Mouse (Mus musculus) megakaryocyte, adult 5-6 weeks (primary cell): Measurements from ENCODE around the gene Ivns1abp. TPM values are rescaled to one million over a fixed set of nuclear protein-coding genes. Genes with fewer than 3 reads are reported as not detected.

Experiments
- total RNA-seq, 2 experiments: library from RNA; stranded (forward) in 1 of 2; stranded (reverse) in 1 of 2; fragments of 153-499, 151-499 nt in 1 of 2; fragments of 221-1000, 200-1000 nt in 1 of 2; gene quantifications; 2 replicates each; pipeline versions ENCODE4 v1.2.3 to v1.2.4; 2015 to 2017

Ivns1abp gene
- total RNA-seq, 2 experiments from 2014 or later, result 108 to 133 TPM

Other genes with a start within 250 kb of the Ivns1abp start
- 0.22 TPM in 1 of 2 replicates, not detected in the other for gene Gm47985, start 161.9 kb upstream of the Ivns1abp start, total RNA-seq (2015)
- not detected in 2 replicates for gene Gm47985, start 161.9 kb upstream of the Ivns1abp start, total RNA-seq (2017)
- gene Gm8947, start 152.1 kb upstream of the Ivns1abp start, total RNA-seq (2015), result 0.85 TPM in 1 of 2 replicates, not detected in the other
- gene Gm8947, start 152.1 kb upstream of the Ivns1abp start, total RNA-seq (2017), result 0.18 TPM in 1 of 2 replicates, not detected in the other
- gene Gm47995, start 146.0 kb upstream of the Ivns1abp start, total RNA-seq (2015), result not detected in 2 replicates
- 1.1 and 1.6 TPM in 2 replicates for gene Gm47995, start 146.0 kb upstream of the Ivns1abp start, total RNA-seq (2017)
- not detected in 2 replicates for gene 3110040M04Rik, start 140.4 kb upstream of the Ivns1abp start, total RNA-seq (2015)
- 0.33 TPM in 1 of 2 replicates, not detected in the other for gene 3110040M04Rik, start 140.4 kb upstream of the Ivns1abp start, total RNA-seq (2017)
- not detected in 2 replicates for gene Gm47996, start 134.3 kb upstream of the Ivns1abp start, total RNA-seq (2015)
- gene Gm47996, start 134.3 kb upstream of the Ivns1abp start, total RNA-seq (2017), result not detected in 2 replicates
- 20.3 and 27.6 TPM in 2 replicates for gene Swt1, start 84.0 kb downstream of the Ivns1abp start, total RNA-seq (2015)
- 19.2 and 21.1 TPM in 2 replicates for gene Swt1, start 84.0 kb downstream of the Ivns1abp start, total RNA-seq (2017)
- 34.7 and 40.4 TPM in 2 replicates for gene Trmt1l, start 84.1 kb downstream of the Ivns1abp start, total RNA-seq (2015)
- gene Trmt1l, start 84.1 kb downstream of the Ivns1abp start, total RNA-seq (2017), result 20.8 and 20.9 TPM in 2 replicates
- gene Rnf2, start 156.5 kb downstream of the Ivns1abp start, total RNA-seq (2015), result 39.1 and 44.5 TPM in 2 replicates
- 79.0 and 93.8 TPM in 2 replicates for gene Rnf2, start 156.5 kb downstream of the Ivns1abp start, total RNA-seq (2017)
- 69.2 and 74.7 TPM in 2 replicates for gene Fam129a, start 226.7 kb downstream of the Ivns1abp start, total RNA-seq (2015)
- 147 and 157 TPM in 2 replicates for gene Fam129a, start 226.7 kb downstream of the Ivns1abp start, total RNA-seq (2017)